Mouse (Mus musculus) monocyte, adult 5-6 weeks (primary cell): ENCODE measurements around the gene Cbfb. TPM values are rescaled to one million over a fixed set of nuclear protein-coding genes. Genes with fewer than 3 reads are reported as not detected.
"Not testable (repeated sequence)": the region's sequence is repeated elsewhere in the genome, so short reads cannot be mapped to it uniquely, and the experiment has no call there.

Experiments used
- ATAC-seq: fragments of 153-309, 156-312 bp; replicated peaks from 2 replicates; pipeline ENCODE4 v1.8.0; 2017; ENCODE audit warnings: mild to moderate bottlenecking; ENCODE audit not compliant: low TSS enrichment, insufficient number of reproducible peaks, severe bottlenecking, poor library complexity, low FRiP score
- total RNA-seq: library from RNA; stranded (forward); fragments of 200-1000, 200-491, 200-594 nt; gene quantifications from 3 replicates; pipeline ENCODE4 v1.2.3, GENCODE M21; 2017

Gene Cbfb
- total RNA-seq, 1 experiment from 2014 or later, result 167 TPM

DNA sequence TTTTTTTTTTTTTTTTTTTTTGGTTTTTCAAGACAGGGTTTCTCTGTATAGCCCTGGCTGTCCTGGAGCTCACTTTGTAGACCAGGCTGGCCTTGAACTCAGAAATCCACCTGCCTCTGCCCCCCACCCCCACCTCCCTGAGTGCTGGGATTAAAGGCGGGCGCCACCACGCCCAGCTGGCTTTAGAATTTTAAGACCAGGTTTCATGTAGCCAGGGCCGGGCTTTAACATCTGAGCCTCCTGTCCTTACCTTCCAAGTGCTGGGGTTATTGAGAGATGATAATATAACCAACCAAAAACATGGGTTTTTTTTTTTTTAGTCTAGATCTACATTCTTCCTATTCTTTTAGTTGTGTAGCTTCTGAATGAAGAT is 61.8 kb downstream of the Cbfb start:
- not testable (repeated sequence) for ATAC-seq

DNA sequence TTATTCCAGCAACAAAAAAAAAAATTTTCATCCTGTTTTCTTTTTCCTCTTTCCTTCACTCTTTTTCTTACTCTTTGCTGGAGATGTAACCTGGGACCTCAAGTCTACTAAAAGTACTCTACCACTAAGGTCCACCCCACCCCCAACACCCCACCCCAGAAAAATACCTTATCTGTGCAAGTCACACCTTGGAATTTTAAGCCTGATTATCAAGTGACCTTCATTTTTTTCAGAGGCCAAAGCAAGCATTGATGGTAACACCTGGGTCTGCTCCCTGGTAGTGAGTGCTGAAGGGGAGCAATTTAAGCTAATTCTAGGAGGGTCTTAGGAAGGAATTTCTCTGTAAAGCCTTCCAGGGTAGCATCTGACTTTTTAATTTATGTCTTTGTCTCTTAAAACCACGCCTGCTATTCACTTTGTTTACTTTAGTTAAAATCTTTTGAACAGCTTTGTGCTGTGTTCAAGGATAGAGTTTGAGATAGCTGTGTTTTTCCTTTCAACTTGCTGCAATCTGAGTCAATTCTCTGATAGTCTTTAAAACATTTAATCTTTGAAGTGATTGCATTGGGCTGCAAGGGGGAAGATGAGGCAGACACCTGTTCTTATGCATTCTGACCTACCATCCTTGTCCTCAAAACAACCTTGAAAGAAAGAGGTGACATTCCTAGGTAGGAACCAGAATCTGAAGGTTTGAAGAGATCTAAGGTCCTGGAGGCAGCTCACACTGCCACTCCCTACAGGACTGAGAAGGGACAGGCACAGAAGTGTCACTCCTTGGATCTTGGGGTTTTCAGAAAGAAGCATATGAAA is 62.9 kb downstream of the Cbfb start:
- ATAC-seq, result no peak

DNA sequence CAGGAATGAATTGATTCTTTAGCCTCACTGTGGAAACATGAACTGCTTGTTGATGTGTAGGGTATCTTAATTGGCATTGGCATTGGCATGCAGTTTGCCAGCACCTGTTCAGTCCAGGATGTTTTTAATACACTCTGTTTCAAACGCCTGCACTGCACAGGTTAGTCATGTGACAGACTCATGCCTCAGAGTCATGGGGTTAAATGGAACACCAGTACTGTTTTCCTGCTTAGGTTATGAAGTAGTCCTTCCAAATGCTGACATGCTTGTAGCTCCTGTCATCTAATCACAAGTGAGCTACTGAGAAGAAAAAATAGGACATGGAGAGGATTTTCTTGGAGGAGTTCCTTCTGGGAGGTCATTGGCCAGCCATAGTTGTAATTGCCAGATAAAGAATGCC is 64.7 kb downstream of the Cbfb start:
- no peak for ATAC-seq

DNA sequence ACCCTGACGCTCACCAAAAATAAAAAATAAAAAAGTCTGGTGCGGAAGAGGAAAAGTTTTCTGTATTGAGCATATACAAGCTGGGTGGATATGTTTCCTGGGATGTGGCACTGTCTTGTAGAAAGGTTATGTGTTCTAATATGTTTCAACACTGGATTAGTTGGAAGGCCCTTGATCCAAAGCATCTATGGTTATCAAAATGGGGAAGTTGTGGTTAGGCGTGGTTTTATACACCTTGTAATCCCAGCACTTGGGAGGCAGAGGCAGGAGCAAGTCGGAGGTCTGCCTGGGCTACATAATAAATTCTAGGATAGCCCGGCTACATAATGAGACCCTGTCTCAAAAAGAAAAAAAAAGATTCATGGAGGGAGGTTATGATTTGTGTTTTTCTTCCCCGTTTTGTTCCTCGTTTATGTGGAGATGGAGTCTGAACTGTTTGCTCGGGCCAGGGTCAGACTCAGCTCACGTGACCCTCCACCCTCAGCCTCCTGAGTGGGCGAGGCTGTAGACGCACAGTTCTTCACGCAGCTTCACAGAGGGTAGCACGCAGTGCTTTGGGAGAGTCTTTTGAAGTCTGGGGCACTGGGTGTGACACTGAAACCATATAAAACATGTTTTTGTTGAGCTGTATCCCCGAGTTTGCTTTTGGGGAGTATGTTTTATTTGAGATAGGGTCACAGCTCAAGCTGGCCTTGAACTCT is 67.1 kb downstream of the Cbfb start:
- no peak for ATAC-seq

- ATAC-seq, result no peak
Measured at GRCm38 (mm10) chr8:105241016-105241415, 70.5 kb downstream of the Cbfb start.

DNA sequence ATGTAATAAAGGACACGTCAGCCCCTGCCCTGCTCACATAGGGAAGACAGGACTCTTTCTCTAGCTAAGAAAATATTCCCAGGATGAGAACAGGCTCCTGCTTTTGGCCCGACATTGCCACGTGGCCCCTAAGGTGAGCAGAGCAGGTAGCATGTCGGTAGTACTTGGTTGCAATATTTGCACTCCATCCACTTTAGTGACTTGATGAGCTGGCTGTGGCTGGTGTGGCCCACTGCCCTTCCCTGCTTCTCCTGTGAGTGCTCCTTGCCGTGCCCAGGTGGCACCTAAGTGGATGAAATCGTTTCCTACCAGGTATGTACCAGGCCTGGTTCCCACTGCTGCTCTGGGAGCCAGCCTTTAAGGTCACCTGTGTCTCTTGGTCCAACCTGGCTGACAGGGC is 81.5 kb downstream of the Cbfb start:
- ATAC-seq, result no peak

DNA sequence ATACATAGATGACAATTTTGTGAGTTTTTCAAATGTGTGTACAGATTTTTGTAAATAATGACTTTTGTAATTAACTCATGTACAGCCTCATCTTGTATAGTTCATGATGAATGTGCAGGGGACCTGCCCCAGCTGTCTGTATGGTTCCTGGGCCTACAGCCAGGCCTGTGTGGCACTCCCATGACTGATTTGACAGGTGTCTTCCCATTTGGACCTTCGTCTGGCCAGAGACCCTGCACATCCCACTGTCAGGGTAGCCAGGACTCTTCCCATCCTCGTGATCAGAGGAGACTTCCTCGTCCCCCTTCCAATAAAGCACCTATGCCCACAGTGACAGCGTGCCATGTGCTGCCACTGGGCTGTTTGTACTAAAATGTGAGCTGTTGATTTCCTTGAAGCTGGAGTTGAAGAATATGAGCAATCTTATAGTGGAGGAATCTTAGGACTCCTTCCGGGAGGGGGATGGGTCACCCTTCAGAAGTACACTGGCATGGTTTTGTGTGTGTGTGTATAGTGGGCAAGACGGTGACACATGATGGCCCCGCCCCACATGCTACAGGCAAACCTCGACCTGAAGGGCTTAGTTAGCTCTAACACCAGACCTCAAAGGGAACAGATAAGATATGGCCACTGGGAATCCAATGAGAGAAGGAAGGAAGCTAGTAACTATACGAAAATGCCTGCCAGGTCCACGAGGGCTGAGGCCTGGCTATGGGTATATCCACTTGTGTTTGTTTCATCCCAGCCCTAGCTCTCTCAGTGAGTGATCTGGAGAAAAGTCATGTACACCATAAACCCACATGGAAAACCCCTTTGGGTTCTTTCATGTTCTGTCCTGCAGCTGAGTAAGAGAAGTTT is 82.4 kb downstream of the Cbfb start:
- ATAC-seq, result no peak

DNA sequence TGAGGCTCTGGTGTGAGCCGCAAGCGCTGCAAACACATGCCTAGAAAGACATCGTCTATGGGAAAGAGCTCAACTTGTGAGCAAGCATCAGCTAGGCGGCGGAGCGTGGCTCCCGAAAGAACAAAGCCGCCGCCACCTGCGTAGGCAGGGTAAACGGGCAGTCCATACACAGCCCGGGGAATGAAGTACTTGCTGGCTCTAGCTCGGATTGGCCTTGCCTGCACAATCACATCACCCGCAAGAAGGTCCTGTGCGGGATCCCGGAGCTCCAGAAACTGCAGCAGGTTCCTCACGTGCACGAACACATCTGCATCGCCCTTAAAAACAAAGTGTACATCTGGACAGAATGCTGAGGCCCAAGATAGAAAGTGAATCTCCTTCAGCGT is 83.3 kb downstream of the Cbfb start:
- no peak for ATAC-seq

- peak; percentile 44; the same call in 1 of the 2 replicates for ATAC-seq
Measured at GRCm38 (mm10) chr8:105254152-105254965, 83.9 kb downstream of the Cbfb start.

DNA sequence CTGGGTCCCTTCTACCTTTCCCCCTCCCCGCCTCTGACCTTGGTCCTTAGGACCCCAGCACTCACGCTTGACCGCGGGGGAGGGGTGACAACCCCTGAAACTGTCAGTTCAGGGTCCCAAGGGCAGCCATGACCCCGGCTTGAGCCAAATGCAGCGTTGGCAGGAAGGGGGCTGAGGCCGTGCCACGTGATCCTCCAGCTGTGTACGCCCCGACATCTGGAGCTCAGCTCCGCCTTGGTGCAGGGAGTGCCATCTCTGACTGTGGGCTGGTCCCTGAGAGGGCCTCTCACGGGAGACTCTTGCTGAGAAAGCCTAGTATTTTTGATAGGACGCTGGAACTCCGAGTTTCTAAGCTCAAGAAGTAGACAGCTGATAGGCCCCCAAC is 84.5 kb downstream of the Cbfb start, which contains the start of gene B3gnt9:
Gene B3gnt9 (minus strand): TSS at position 188 of the 385 bp plus-strand sequence.
- no peak for ATAC-seq

- no peak for ATAC-seq
Measured at GRCm38 (mm10) chr8:105257318-105258114, 87.0 kb downstream of the Cbfb start.

DNA sequence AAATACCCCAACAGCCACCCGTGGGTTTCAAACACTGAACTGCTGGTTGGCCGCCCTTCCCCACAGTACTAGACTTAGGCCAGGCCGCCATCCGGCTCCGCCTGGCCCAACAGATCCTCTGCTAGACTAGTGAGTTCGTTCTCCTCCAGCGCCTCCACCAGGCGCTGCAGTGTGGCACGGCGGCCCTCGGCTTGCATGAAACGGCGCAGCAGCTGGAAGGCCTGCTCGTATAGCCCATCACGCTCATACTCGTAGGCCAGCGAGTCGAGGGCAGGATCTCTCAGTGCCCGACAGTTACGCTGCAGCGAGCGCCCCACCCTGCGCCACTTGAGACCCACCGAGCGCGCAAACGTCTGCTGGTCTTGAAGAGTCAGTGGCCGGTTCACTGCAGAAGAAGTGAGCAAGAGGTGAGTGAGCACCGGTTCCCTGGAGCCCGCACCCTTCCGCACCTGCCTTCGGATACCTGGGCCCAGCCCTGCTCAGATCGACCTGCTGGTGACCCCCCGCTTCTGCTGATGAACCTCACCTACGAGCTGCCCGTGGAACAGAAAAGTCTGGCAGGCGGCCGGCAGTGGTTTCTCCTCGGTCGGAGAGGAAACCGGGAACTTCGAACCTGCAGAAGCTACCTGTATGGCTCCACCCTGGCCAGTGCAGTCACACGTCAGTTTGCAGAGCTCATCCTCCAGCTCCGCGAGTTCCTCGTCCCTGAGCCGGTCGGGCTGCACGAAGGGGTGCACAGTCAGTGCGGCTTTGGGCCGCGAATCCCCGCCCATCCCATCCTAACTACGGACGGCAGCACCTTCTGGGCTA is 88.6 kb downstream of the Cbfb start:
- 0 out of 2 replicates have a peak, but pooled peaks have one; percentile 7 for ATAC-seq

- ATAC-seq, result peak; percentile 48
Measured at GRCm38 (mm10) chr8:105259721-105260320, 89.3 kb downstream of the Cbfb start.

DNA sequence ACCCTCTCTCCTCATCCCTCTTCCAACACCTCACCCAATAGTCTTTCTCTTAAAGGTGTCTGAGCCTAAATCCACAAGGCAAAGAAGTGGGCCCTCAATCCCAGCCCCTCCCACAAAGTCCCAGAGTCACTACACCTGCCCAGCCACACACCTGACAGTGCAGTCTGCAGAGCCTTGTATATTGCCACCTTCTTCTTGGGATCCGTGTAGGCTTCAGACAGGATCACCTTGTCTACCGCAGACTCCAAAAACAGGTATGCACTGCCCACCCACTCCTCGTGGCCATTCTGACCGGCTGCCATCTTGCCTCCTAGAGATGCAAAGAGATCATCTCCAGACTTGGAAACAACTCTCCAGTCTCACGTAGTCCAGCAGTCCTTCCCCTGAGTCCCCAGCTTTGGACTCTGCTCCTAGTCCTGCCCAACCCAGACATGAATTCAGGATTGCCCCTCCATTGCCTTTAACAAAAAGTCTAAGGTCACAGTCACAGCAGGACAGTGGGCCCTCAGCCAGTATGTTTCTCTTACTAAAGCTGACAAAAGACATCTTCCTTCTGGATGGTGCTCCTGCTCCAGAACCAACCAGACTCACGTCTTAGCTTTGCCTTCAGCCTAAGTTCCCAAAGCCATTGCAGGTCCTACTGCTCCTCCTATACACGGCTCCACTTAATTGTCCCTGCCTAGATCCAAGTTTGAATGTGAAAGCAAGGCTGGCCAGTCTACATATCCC is 90.1 kb downstream of the Cbfb start:
- ATAC-seq, result no peak

GRCm38 (mm10) chr8:105261326-105261980 is 91.0 kb downstream of the Cbfb start:
- ATAC-seq, result no peak; the same call in 1 of the 2 replicates
